Comparison of ENCODE assay signal across 7 mouse cellular contexts in the genomic region with DNA sequence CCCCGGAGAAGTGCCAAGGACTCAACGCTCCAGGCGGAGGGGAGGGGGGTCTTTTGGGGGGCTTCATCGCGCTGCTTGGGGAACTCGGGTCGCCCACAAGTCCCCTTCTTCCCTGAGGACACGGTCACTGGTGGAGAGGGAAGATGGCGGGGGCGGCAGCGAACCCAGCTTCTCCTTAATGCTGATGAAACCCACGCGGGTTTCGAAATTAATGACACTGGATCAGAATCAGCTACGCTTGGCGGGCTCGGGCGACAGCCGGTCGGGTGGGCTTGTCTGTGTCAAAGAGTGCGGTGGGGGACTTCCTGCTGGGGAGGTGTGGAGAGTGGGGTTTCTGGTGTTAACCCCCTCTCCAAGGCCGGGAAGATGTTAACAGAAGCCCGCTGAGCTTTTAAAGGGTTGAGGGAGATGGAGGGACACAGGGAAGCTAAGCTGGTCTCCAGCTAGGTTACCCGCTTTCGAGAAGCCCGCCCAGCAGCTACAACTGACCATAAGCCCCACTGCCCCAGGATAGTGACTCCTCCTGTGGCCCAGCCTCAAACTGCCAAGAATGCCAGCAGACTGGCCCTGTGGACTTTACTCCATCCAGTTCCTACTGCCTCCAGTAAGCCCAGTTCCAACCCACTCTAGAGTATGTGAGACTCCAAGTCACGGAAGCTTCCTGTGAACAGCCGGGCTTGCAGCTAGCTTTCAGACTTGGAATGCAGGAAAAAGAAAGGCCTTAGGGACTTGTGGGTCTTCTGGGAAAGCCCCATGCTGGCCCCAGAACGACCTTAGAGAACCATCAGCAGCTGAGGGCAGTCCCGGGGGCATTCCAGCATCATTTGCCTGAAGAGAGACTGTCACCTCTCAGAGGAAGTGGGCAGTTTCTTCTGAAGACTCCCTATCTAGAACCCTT.
DNase-seq lines count a peak whose midpoint lies in the region; ATAC-seq and TF ChIP-seq lines count a peak whose summit lies in the region.

No protein-coding gene starts in this region.

- peak overlapping the region; percentile 59; the same call in 1 of the 2 replicates for H3K27ac ChIP-seq in liver, embryonic 16.5 days (ENCODE audit: low read length)
- H3K27ac ChIP-seq in olfactory bulb, adult 2 months (ENCODE audit: insufficient read depth, low read depth, low read length): peak overlapping the region; percentile 75

- H3K4me2 ChIP-seq in liver, embryonic 16.5 days (ENCODE audit: low read depth, low read length): peak overlapping the region; percentile 79

- DNase-seq in A20 (ENCODE audit: low read depth, low spot score): peak; percentile 43
- DNase-seq in adrenal gland, postnatal 4 days (ENCODE audit: low spot score in 2 of 2): no peak

- WGBS in liver, embryonic 16.5 days (ENCODE audit: insufficient replicate concordance): 14% methylated on average over 30 of the region's 30 CpGs
- WGBS in olfactory bulb, adult 2 months: 30% methylated on average over 30 of the region's 30 CpGs

- peak overlapping the region; percentile 75 for H3K4me3 ChIP-seq in E14TG2a.4 (replicated peaks; ENCODE audit: low read length)
- H3K4me3 ChIP-seq in liver, embryonic 16.5 days (ENCODE audit: low read depth, low read length): peak overlapping the region; percentile 65
- peak overlapping the region; percentile 56 for H3K4me3 ChIP-seq in olfactory bulb, adult 2 months (ENCODE audit: insufficient read depth, low read depth, low read length)

- no peak for TF ChIP-seq CTCF in E14TG2a.4 (conservative IDR thresholded peaks at IDR 0.05; ENCODE audit: low read length)
- TF ChIP-seq CTCF in olfactory bulb, adult 2 months (IDR thresholded peaks at IDR 0.05; ENCODE audit: insufficient read depth, low read depth, low read length): no peak

- no peak for TF ChIP-seq POLR2A in olfactory bulb, adult 2 months (IDR thresholded peaks at IDR 0.05; ENCODE audit: insufficient read depth, low read depth, low read length)

- ATAC-seq in erythroid progenitor cell, adult 5-6 weeks (replicated peaks; ENCODE audit: low FRiP score, poor library complexity, severe bottlenecking): 0 out of 2 replicates have a peak, but pooled peaks have one; percentile 21
- peak; percentile 45 for ATAC-seq in inflammation-experienced regulatory T-cells, adult 6 months
- ATAC-seq in liver, embryonic 16.5 days (ENCODE audit: low read depth): no peak

- peaks cover 31% of the 10 kb centered on the region for H3K4me1 ChIP-seq in E14TG2a.4 (replicated peaks; ENCODE audit: low read depth, low read length)
- H3K4me1 ChIP-seq in liver, embryonic 16.5 days (ENCODE audit: control insufficient read depth, low read depth, low read length): peaks cover 5% of the 10 kb centered on the region
- H3K4me1 ChIP-seq in olfactory bulb, adult 2 months (ENCODE audit: control insufficient read depth, insufficient read depth, low read length): peaks cover 17% of the 10 kb centered on the region

- peak overlapping the region; percentile 74 for H3K9ac ChIP-seq in liver, embryonic 16.5 days (ENCODE audit: low read depth, low read length)

- H3K9me3 ChIP-seq in E14TG2a.4 (ENCODE audit: low read length): no peaks in the 10 kb centered on the region
- no peaks in the 10 kb centered on the region for H3K9me3 ChIP-seq in liver, embryonic 16.5 days (replicated peaks; ENCODE audit: control insufficient read depth, low read length)

- H3K27me3 ChIP-seq in E14TG2a.4 (ENCODE audit: insufficient read depth, low read length): peaks cover 57% of the 10 kb centered on the region
- no peaks in the 10 kb centered on the region; the same call in 1 of the 2 replicates for H3K27me3 ChIP-seq in liver, embryonic 16.5 days (ENCODE audit: control insufficient read depth, insufficient read depth, low read depth, low read length)

- no peaks in the 10 kb centered on the region for H3K36me3 ChIP-seq in E14TG2a.4 (ENCODE audit: insufficient read depth, low read length)
- H3K36me3 ChIP-seq in liver, embryonic 16.5 days (ENCODE audit: control insufficient read depth, insufficient read depth): no peaks in the 10 kb centered on the region
